Mouse (Mus musculus): ENCODE results near the gene Ogfod2. TPM values are rescaled to one million over a fixed set of nuclear protein-coding genes. Genes with fewer than 3 reads are reported as not detected.

The Ogfod2 gene
- polyA plus RNA-seq, 1 experiment = 10.7 TPM

GRCm38 (mm10) chr5:124095077-124095581 lies 17.0 kb upstream of the Ogfod2 start:
- no peak for TF ChIP-seq CEBPB (IDR thresholded peaks at IDR 0.05; ENCODE audit: low read depth)
- no peak for TF ChIP-seq MYOD1 (IDR thresholded peaks at IDR 0.05; ENCODE audit: control insufficient read depth, insufficient read length, low read depth)
- no peak for TF ChIP-seq MYOG (IDR thresholded peaks at IDR 0.05; ENCODE audit: control insufficient read depth, extremely low read depth, insufficient read length)
- TF ChIP-seq MAX (IDR thresholded peaks at IDR 0.05) = no peak
- no peak for TF ChIP-seq USF1 (IDR thresholded peaks at IDR 0.05; ENCODE audit: low read depth)
- TF ChIP-seq FOSL1 (IDR thresholded peaks at IDR 0.05; ENCODE audit: insufficient read depth, low read length, poor library complexity, severe bottlenecking) = no peak
- TF ChIP-seq CTCF (IDR thresholded peaks at IDR 0.05; ENCODE audit: control insufficient read depth, insufficient read depth, insufficient read length) = no peak
- Histone ChIP-seq H3K27me3 (ENCODE audit: control insufficient read depth, insufficient read depth, insufficient read length) (no peaks in the 10 kb centered on the region), H3ac (ENCODE audit: control insufficient read depth, insufficient read length, low read depth) (peak overlapping the region; percentile 10), H3K36me3 (ENCODE audit: control insufficient read depth, insufficient read depth) (no peaks in the 10 kb centered on the region), H3K79me3 (ENCODE audit: low read depth) (no peaks in the 10 kb centered on the region), H3K79me2 (ENCODE audit: control insufficient read depth, insufficient read depth) (no peaks in the 10 kb centered on the region), H3K4me3 (ENCODE audit: insufficient read depth, poor library complexity, severe bottlenecking) (no peak overlapping the region)

- Histone ChIP-seq H3K79me3 (ENCODE audit: low read depth) (no peaks in the 10 kb centered on the region), H3ac (ENCODE audit: control insufficient read depth, insufficient read length, low read depth) (peak within 1 kb of the TSS; percentile 10), H3K4me3 (ENCODE audit: insufficient read depth, poor library complexity, severe bottlenecking) (no peak within 1 kb of the TSS), H3K79me2 (ENCODE audit: control insufficient read depth, insufficient read depth) (no peaks in the 10 kb centered on the region), H3K27me3 (ENCODE audit: control insufficient read depth, insufficient read depth, insufficient read length) (no peaks in the 10 kb centered on the region), H3K36me3 (ENCODE audit: control insufficient read depth, insufficient read depth) (no peaks in the 10 kb centered on the region)
- no peak for TF ChIP-seq MYOG (IDR thresholded peaks at IDR 0.05; ENCODE audit: control insufficient read depth, extremely low read depth, insufficient read length)
- TF ChIP-seq CEBPB (IDR thresholded peaks at IDR 0.05; ENCODE audit: low read depth) = no peak
Measured at GRCm38 (mm10) chr5:124095596-124096232, 16.4 kb upstream of the Ogfod2 start, which contains the start of gene Abcb9. Gene Abcb9 (minus strand): TSS chr5:124095798.

- Histone ChIP-seq H3K4me3 (ENCODE audit: insufficient read depth, poor library complexity, severe bottlenecking) (no peak overlapping the region), H3K36me3 (ENCODE audit: control insufficient read depth, insufficient read depth) (no peaks in the 10 kb centered on the region), H3K27me3 (ENCODE audit: control insufficient read depth, insufficient read depth, insufficient read length) (no peaks in the 10 kb centered on the region), H3ac (ENCODE audit: control insufficient read depth, insufficient read length, low read depth) (no peak overlapping the region), H3K79me3 (ENCODE audit: low read depth) (no peaks in the 10 kb centered on the region), H3K79me2 (ENCODE audit: control insufficient read depth, insufficient read depth) (no peaks in the 10 kb centered on the region)
- TF ChIP-seq CTCF (IDR thresholded peaks at IDR 0.05; ENCODE audit: control insufficient read depth, insufficient read depth, insufficient read length) (no peak), MYOD1 (IDR thresholded peaks at IDR 0.05; ENCODE audit: control insufficient read depth, insufficient read length, low read depth) (no peak), MAX (IDR thresholded peaks at IDR 0.05) (no peak), FOSL1 (IDR thresholded peaks at IDR 0.05; ENCODE audit: insufficient read depth, low read length, poor library complexity, severe bottlenecking) (no peak)
Measured at GRCm38 (mm10) chr5:124098923-124099322, 13.2 kb upstream of the Ogfod2 start.

- Histone ChIP-seq H3K79me3 (ENCODE audit: low read depth) (no peaks in the 10 kb centered on the region), H3K79me2 (ENCODE audit: control insufficient read depth, insufficient read depth) (no peaks in the 10 kb centered on the region), H3K4me3 (ENCODE audit: insufficient read depth, poor library complexity, severe bottlenecking) (no peak overlapping the region), H3ac (ENCODE audit: control insufficient read depth, insufficient read length, low read depth) (no peak overlapping the region), H3K36me3 (ENCODE audit: control insufficient read depth, insufficient read depth) (no peaks in the 10 kb centered on the region), H3K27me3 (ENCODE audit: control insufficient read depth, insufficient read depth, insufficient read length) (no peaks in the 10 kb centered on the region)
- no peak for TF ChIP-seq MAX (IDR thresholded peaks at IDR 0.05)
- no peak for TF ChIP-seq MYOG (IDR thresholded peaks at IDR 0.05; ENCODE audit: control insufficient read depth, extremely low read depth, insufficient read length)
- no peak for TF ChIP-seq CEBPB (IDR thresholded peaks at IDR 0.05; ENCODE audit: low read depth)
- no peak for TF ChIP-seq FOSL1 (IDR thresholded peaks at IDR 0.05; ENCODE audit: insufficient read depth, low read length, poor library complexity, severe bottlenecking)
- no peak for TF ChIP-seq USF1 (IDR thresholded peaks at IDR 0.05; ENCODE audit: low read depth)
- no peak for TF ChIP-seq CTCF (IDR thresholded peaks at IDR 0.05; ENCODE audit: control insufficient read depth, insufficient read depth, insufficient read length)
Measured at GRCm38 (mm10) chr5:124100128-124101044, 11.7 kb upstream of the Ogfod2 start.

GRCm38 (mm10) chr5:124102326-124102725 lies 9.8 kb upstream of the Ogfod2 start:
- H3ac ChIP-seq (ENCODE audit: control insufficient read depth, insufficient read length, low read depth) = no peak overlapping the region
- no peak for TF ChIP-seq MAX (IDR thresholded peaks at IDR 0.05)
- no peak for TF ChIP-seq FOSL1 (IDR thresholded peaks at IDR 0.05; ENCODE audit: insufficient read depth, low read length, poor library complexity, severe bottlenecking)
- no peak for TF ChIP-seq USF1 (IDR thresholded peaks at IDR 0.05; ENCODE audit: low read depth)
- no peak for TF ChIP-seq CEBPB (IDR thresholded peaks at IDR 0.05; ENCODE audit: low read depth)
- no peak for TF ChIP-seq MYOG (IDR thresholded peaks at IDR 0.05; ENCODE audit: control insufficient read depth, extremely low read depth, insufficient read length)
- no peak for TF ChIP-seq MYOD1 (IDR thresholded peaks at IDR 0.05; ENCODE audit: control insufficient read depth, insufficient read length, low read depth)
- TF ChIP-seq CTCF (IDR thresholded peaks at IDR 0.05; ENCODE audit: control insufficient read depth, insufficient read depth, insufficient read length) = no peak

More at GRCm38 (mm10) chr5:124102326-124102725, 9.8 kb upstream of the Ogfod2 start:
- Histone ChIP-seq H3K79me2 (ENCODE audit: control insufficient read depth, insufficient read depth) (no peaks in the 10 kb centered on the region), H3K27me3 (ENCODE audit: control insufficient read depth, insufficient read depth, insufficient read length) (no peaks in the 10 kb centered on the region), H3K4me3 (ENCODE audit: insufficient read depth, poor library complexity, severe bottlenecking) (no peak overlapping the region), H3K79me3 (ENCODE audit: low read depth) (no peaks in the 10 kb centered on the region), H3K36me3 (ENCODE audit: control insufficient read depth, insufficient read depth) (no peaks in the 10 kb centered on the region)

All from C2C12 (cell line).